Mouse (Mus musculus): Measurements from ENCODE around the gene Tor2a. TPM values are rescaled to one million over a fixed set of nuclear protein-coding genes. Genes with fewer than 3 reads are reported as not detected.

Gene Tor2a
- polyA plus RNA-seq, 1 experiment from 2014 or later = 60.4 TPM

DNA sequence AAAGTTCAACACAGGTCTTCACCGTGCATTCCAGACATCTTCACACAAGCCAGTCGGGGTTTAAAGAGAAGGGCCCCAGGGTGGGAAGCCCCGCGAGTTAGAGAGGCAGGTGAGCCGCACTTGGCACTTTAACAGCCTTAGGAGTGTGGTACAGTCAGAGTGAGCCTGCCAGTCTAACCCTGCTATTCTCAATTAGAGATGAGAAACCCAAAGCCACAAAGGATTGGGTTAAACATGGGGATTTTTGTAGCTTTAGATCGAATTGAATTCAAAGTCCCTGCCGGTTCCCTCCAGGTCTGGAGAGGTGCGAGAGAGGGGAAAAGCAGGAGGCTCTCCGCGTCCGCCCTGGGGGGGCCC, 16.1 kb upstream of the Tor2a start, which contains the start of gene 6330409D20Rik:
6330409D20Rik (minus strand) TSS at position 101 of the 357 bp plus-strand sequence.
- no peak for TF ChIP-seq CTCF (IDR thresholded peaks at IDR 0.05; ENCODE audit: low read depth)

DNA sequence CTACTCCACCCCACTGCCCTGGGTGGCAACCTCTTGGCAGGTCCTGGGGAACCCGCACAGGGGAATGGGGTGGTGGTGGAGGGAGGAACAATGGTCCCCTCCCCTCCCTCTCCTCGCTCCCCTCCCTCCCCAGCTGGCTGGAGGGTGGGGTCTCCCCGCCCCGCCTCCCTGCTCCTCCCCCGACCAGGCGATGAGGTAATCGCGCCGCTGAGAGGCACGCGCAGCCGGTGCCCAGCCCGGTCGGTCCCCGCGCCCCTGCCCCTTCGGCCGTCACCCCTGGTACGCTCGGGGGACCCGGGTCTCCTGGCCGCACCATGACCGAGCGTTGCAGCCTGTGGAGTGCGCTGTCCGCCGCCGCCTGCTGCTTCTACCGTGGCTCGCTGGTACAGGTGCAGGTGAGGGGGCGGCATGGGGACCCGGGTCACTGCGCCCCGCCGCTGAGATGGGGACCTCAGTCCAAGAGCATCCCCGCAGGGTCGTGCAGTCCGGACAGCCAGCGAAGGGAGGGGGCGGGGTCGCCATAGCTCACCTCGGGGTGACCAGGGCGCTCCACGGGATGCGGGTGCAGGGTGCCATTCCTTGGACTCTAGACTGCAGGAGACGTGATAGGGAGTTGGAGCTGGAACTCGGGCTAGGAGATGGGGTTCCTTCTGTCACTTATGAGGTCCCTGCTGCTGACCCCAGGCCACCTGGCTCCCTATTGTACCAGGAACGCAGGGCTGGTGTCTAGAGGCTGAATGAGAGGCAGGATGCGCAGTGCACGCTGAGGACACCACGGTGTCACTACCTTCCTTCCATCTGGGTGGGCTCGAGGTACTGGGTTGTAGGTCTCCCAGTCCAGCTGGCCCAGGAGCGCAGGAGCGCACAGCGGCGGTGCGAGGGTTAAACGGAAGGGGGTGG, 15.5 kb upstream of the Tor2a start:
- H3K9ac ChIP-seq (ENCODE audit: low read depth, low read length) = peak overlapping the region; percentile 11; the same call in 1 of the 2 replicates
- H3K27ac ChIP-seq (ENCODE audit: low read depth, low read length) = no peak overlapping the region

More for the DNA sequence above, 16.1 kb upstream of the Tor2a start, which contains the start of gene 6330409D20Rik:
- Histone ChIP-seq H3K27me3 (replicated peaks; ENCODE audit: control insufficient read depth, insufficient read depth, low read length) (peaks cover 23% of the 10 kb centered on the region), H3K9me3 (ENCODE audit: control insufficient read depth) (no peaks in the 10 kb centered on the region), H3K4me3 (ENCODE audit: low read depth, low read length) (peak within 1 kb of the TSS; percentile 37), H3K36me3 (ENCODE audit: control insufficient read depth, insufficient read depth) (0 out of 2 replicates have a peak, but pooled peaks cover 5% of the 10 kb centered on the region), H3K4me2 (replicated peaks; ENCODE audit: low read depth) (peak within 1 kb of the TSS; percentile 70), H3K9ac (ENCODE audit: low read depth, low read length) (peak within 1 kb of the TSS; percentile 11; the same call in 1 of the 2 replicates), H3K4me1 (replicated peaks; ENCODE audit: control insufficient read depth, insufficient read depth, low read length) (no peaks in the 10 kb centered on the region), H3K27ac (ENCODE audit: low read depth, low read length) (no peak within 1 kb of the TSS)
- 10% methylated on average over 11 of the region's 11 CpGs for WGBS
- no peak for ATAC-seq

DNA sequence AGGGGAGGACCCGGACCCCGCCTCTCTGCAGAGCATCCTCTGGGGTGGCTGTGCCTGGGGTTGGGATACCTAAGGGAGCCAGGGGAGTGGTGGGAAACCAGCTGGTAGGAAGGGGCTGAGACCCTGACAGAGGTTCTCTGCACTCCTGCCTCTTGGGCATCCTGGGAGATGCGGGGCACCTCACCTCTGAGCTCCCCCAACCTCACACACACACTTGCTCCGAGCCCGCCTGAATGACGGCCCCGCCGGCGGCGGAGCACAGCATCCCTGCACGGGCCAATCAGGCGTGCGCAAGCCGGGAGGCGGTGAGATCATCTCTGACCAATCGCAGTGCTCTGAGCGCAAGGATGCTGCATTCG, 14.9 kb upstream of the Tor2a start:
- Histone ChIP-seq H3K4me1 (replicated peaks; ENCODE audit: control insufficient read depth, insufficient read depth, low read length) (no peaks in the 10 kb centered on the region), H3K36me3 (ENCODE audit: control insufficient read depth, insufficient read depth) (0 out of 2 replicates have a peak, but pooled peaks cover 8% of the 10 kb centered on the region), H3K9ac (ENCODE audit: low read depth, low read length) (no peak overlapping the region), H3K4me3 (ENCODE audit: low read depth, low read length) (peak overlapping the region; percentile 37; the same call in 1 of the 2 replicates), H3K4me2 (replicated peaks; ENCODE audit: low read depth) (peak overlapping the region; percentile 70), H3K9me3 (ENCODE audit: control insufficient read depth) (no peaks in the 10 kb centered on the region), H3K27me3 (replicated peaks; ENCODE audit: control insufficient read depth, insufficient read depth, low read length) (peaks cover 23% of the 10 kb centered on the region), H3K27ac (ENCODE audit: low read depth, low read length) (no peak overlapping the region)
- no peak for TF ChIP-seq CTCF (IDR thresholded peaks at IDR 0.05; ENCODE audit: low read depth)
- ATAC-seq = no peak
- 10% methylated on average over 18 of the region's 18 CpGs for WGBS

More for the DNA sequence above, 15.5 kb upstream of the Tor2a start:
- H3K4me2 ChIP-seq (replicated peaks; ENCODE audit: low read depth) = peak overlapping the region; percentile 70
- peaks cover 23% of the 10 kb centered on the region for H3K27me3 ChIP-seq (replicated peaks; ENCODE audit: control insufficient read depth, insufficient read depth, low read length)
- H3K36me3 ChIP-seq (ENCODE audit: control insufficient read depth, insufficient read depth) = 0 out of 2 replicates have a peak, but pooled peaks cover 8% of the 10 kb centered on the region
- peak; percentile 14; the same call in 1 of the 2 replicates for TF ChIP-seq CTCF (IDR thresholded peaks at IDR 0.05; ENCODE audit: low read depth)
- ATAC-seq = 0 out of 2 replicates have a peak, but pooled peaks have one; percentile 17
- no peaks in the 10 kb centered on the region for H3K9me3 ChIP-seq (ENCODE audit: control insufficient read depth)
- peak overlapping the region; percentile 37 for H3K4me3 ChIP-seq (ENCODE audit: low read depth, low read length)
- 10% methylated on average over 56 of the region's 58 CpGs for WGBS
- no peaks in the 10 kb centered on the region for H3K4me1 ChIP-seq (replicated peaks; ENCODE audit: control insufficient read depth, insufficient read depth, low read length)

DNA sequence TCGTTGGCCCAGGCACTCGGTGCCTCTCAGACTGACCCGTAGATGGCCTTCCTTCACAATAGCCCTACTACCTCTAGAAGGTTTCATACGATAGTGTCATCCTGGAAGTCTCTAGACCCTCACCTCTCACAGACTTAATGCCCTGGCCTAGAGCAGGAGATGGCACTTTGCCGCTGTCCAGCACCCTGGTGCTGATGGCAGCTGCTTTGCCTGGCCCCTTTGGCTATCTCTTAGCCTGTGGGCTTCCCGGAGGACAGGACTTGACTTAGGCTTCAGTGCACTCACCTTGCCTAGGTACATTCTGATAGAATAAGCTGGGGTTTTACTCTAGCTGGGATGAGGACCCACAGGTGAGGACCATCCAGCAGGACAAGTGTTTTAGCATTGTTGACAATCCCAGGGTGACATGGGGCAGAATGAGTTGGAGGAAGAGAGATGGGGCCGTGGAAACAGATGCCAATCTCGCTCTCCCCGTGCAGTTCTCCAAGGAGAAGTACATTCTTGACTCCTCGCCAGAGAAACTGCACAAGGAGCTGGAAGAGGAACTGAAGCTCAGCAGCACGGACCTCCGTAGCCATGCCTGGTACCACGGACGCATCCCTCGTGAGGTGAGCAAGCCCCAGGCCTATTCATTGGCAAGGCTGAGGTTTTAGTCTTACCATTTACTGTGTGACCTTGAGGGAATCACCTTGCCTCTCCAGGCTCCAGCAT, 12.6 kb upstream of the Tor2a start:
- 68% methylated on average over 15 of the region's 15 CpGs for WGBS
- no peak for TF ChIP-seq CTCF (IDR thresholded peaks at IDR 0.05; ENCODE audit: low read depth)
- Histone ChIP-seq H3K36me3 (ENCODE audit: control insufficient read depth, insufficient read depth) (peaks cover 8% of the 10 kb centered on the region; the same call in 1 of the 2 replicates), H3K4me1 (replicated peaks; ENCODE audit: control insufficient read depth, insufficient read depth, low read length) (no peaks in the 10 kb centered on the region), H3K27ac (ENCODE audit: low read depth, low read length) (no peak overlapping the region), H3K9ac (ENCODE audit: low read depth, low read length) (no peak overlapping the region), H3K4me2 (replicated peaks; ENCODE audit: low read depth) (no peak overlapping the region), H3K27me3 (replicated peaks; ENCODE audit: control insufficient read depth, insufficient read depth, low read length) (peaks cover 23% of the 10 kb centered on the region), H3K9me3 (ENCODE audit: control insufficient read depth) (no peaks in the 10 kb centered on the region), H3K4me3 (ENCODE audit: low read depth, low read length) (no peak overlapping the region)
- ATAC-seq = no peak

DNA sequence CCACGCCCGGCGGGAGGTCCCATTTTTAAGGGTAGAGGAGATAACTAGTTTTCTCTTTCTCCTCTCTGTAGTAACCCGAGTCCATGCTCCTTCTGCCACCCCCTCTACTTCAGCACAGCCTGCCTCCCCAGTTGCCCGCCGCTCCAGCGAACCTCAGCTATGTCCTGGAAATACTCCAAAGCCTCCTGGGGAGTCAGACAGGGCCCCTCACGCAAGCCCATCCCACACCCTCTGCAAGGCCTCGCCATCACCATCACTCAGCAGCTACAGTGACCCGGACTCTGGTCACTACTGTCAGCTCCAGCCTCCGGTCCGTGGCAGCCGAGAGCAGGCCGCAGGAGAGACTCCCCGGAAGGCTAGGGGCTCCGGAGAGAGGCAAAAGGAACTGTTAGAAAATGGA, 8.0 kb upstream of the Tor2a start:
- H3K9me3 ChIP-seq (ENCODE audit: control insufficient read depth) = no peaks in the 10 kb centered on the region
- no peak for ATAC-seq
- H3K27ac ChIP-seq (ENCODE audit: low read depth, low read length) = no peak overlapping the region
- TF ChIP-seq CTCF (IDR thresholded peaks at IDR 0.05; ENCODE audit: low read depth) = no peak
- H3K9ac ChIP-seq (ENCODE audit: low read depth, low read length) = no peak overlapping the region
- H3K27me3 ChIP-seq (replicated peaks; ENCODE audit: control insufficient read depth, insufficient read depth, low read length) = no peaks in the 10 kb centered on the region
- H3K4me2 ChIP-seq (replicated peaks; ENCODE audit: low read depth) = no peak overlapping the region
- peaks cover 20% of the 10 kb centered on the region; the same call in 1 of the 2 replicates for H3K36me3 ChIP-seq (ENCODE audit: control insufficient read depth, insufficient read depth)
- no peaks in the 10 kb centered on the region for H3K4me1 ChIP-seq (replicated peaks; ENCODE audit: control insufficient read depth, insufficient read depth, low read length)
- WGBS = 90% methylated on average over 16 of the region's 16 CpGs
- H3K4me3 ChIP-seq (ENCODE audit: low read depth, low read length) = no peak overlapping the region

DNA sequence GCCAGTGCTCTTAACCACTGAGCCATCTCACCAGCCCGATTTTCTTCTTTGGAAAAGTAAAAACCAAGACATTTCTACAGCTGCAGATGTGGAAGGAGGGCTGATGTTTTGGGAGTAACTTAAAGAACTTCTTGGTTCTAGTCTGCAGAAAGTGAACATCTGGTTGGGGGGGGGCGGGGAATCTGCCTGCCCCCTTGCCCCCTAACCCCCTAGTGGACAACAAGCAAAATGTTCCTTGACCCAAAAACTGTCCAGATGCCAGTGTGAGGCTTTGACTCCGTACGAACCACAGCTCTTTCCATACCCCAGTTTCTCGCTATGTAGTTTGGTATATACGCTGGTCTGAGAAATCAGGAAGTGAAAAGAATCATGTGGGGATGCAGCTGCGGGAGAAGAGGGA, 6.8 kb upstream of the Tor2a start:
- Histone ChIP-seq H3K27me3 (replicated peaks; ENCODE audit: control insufficient read depth, insufficient read depth, low read length) (no peaks in the 10 kb centered on the region), H3K36me3 (ENCODE audit: control insufficient read depth, insufficient read depth) (peaks cover 27% of the 10 kb centered on the region; the same call in 1 of the 2 replicates), H3K27ac (ENCODE audit: low read depth, low read length) (no peak overlapping the region), H3K4me1 (replicated peaks; ENCODE audit: control insufficient read depth, insufficient read depth, low read length) (no peaks in the 10 kb centered on the region), H3K4me2 (replicated peaks; ENCODE audit: low read depth) (no peak overlapping the region), H3K4me3 (ENCODE audit: low read depth, low read length) (no peak overlapping the region), H3K9me3 (ENCODE audit: control insufficient read depth) (no peaks in the 10 kb centered on the region), H3K9ac (ENCODE audit: low read depth, low read length) (no peak overlapping the region)
- no peak for ATAC-seq
- WGBS = 70% methylated on average over 7 of the region's 7 CpGs
- peak; percentile 43 for TF ChIP-seq CTCF (IDR thresholded peaks at IDR 0.05; ENCODE audit: low read depth)

Measured in intestine, postnatal 0 days (tissue).